Mouse (Mus musculus): ENCODE results near the gene Gm44502. TPM values are rescaled to one million over a fixed set of nuclear protein-coding genes. Genes with fewer than 3 reads are reported as not detected.

Gm44502 gene
- total RNA-seq, 2 experiments from 2014 or later, result 0.82 TPM; not detected in 1

GRCm38 (mm10) chr15:89404831-89405623, 24.5 kb downstream of the Gm44502 start:
- no peak for ATAC-seq (replicated peaks; ENCODE audit: poor library complexity, severe bottlenecking)

- ATAC-seq (replicated peaks; ENCODE audit: poor library complexity, severe bottlenecking), result no peak
Observed at GRCm38 (mm10) chr15:89402471-89402870, 27.0 kb downstream of the Gm44502 start.

- ATAC-seq (replicated peaks; ENCODE audit: poor library complexity, severe bottlenecking), result no peak
Observed at GRCm38 (mm10) chr15:89399716-89400115, 29.8 kb downstream of the Gm44502 start.

DNA sequence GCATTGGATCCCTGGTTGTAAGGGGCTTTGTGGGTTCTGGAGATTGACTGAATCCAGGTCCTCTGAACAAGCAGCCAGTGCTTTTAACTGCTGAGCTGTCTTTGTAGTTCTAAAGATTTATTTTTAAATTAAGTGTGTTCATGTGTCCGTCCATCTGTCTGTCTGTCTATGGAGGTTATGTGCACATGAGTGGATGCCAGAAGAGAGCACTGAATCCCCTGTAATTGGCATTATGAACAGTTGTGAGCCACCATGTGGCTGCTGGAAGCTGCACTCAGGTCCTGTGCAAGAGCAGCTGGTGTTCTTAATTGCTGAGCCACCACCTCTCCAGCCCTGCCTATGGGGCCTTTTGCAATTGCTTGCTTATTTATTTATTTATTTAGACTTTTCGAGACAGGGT, 31.4 kb downstream of the Gm44502 start:
- ATAC-seq (replicated peaks; ENCODE audit: poor library complexity, severe bottlenecking), result no peak

DNA sequence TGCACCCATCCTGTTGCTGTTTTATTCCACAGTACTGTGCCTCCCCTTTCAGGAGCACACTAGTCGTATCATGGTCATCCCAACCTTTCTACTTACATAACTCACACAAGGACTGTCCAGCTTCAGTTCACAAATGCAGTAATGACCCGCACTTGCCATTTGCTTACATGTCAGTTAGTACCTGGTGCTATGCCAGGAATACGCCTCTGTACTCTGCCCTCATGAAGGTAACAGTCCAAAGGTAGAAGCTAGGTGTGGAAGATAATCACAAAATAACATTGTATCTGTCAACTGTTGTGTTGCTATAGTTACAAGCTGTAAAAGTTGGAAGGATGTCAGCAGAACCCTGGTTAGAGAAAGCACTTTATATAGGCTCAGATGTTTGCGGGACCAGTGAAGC, 32.6 kb downstream of the Gm44502 start:
- no peak for ATAC-seq (replicated peaks; ENCODE audit: poor library complexity, severe bottlenecking)

DNA sequence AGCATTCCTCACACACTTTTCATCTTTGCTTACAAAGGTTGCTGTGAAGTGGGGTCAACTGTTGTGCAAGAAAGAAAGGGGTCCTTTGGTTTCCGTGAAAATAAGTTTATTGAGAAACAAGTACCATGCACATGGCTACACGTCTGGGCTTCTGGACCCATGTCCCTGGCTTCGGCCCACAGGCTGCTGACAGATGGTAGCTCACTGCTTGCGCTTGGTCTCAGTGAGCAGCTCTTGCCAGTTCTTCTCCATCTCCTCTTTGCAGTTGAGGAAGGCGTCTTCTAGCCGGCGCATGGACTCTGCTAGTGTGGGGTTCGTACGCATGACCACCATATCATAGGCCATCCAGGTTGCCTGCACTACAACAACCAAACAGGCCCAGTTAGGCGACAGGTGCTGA, 39.4 kb downstream of the Gm44502 start:
- no peak for ATAC-seq (replicated peaks; ENCODE audit: poor library complexity, severe bottlenecking)

DNA sequence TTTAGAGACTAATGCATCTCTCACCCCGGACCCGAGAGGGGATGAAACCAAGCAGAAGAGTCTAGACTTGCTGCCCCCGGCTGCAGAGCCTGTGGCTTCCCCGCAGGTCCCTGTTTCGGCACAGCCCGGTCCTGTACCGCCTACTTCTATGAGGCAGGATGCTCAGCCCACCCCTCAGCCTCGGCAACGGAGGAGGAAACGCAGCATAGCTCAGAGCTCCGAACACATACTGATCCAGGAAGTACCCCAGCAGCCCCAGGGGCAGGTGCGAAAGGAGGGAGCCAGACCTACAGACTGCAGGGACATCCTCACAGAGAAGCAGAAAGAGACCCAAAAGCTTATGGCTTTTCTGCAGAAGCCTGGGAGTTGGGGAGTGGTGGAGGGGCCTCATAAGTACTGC, 42.4 kb downstream of the Gm44502 start:
- no peak; the same call in 1 of the 2 replicates for ATAC-seq (replicated peaks; ENCODE audit: poor library complexity, severe bottlenecking)

DNA sequence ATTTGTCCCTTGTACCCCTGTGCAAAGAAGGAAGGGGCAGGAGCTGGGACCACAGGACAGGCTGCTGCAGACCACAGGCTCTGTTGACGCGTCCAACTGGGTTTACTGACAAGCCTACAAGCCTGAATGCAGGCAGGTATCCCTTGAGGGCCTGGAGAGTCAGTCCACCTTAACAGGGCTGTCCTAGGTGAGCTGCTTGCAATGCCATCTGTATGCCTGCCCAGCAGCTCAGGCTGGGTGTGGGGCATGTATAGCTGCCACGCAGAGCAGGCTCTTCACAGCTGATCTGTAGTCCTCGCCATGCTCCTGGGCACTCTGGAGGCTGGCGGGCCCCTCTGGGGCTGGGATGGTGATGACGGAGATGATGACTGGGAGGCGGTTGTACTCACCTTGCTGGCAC, 44.9 kb downstream of the Gm44502 start, which contains the start of gene Klhdc7b:
TSS of gene Klhdc7b (plus strand) at position 301 of the 400 bp plus-strand sequence.
- no peak for ATAC-seq (replicated peaks; ENCODE audit: poor library complexity, severe bottlenecking)

GRCm38 (mm10) chr15:89379429-89379828, 50.1 kb downstream of the Gm44502 start:
- peak; percentile 20; the same call in 1 of the 2 replicates for ATAC-seq (replicated peaks; ENCODE audit: poor library complexity, severe bottlenecking)

DNA sequence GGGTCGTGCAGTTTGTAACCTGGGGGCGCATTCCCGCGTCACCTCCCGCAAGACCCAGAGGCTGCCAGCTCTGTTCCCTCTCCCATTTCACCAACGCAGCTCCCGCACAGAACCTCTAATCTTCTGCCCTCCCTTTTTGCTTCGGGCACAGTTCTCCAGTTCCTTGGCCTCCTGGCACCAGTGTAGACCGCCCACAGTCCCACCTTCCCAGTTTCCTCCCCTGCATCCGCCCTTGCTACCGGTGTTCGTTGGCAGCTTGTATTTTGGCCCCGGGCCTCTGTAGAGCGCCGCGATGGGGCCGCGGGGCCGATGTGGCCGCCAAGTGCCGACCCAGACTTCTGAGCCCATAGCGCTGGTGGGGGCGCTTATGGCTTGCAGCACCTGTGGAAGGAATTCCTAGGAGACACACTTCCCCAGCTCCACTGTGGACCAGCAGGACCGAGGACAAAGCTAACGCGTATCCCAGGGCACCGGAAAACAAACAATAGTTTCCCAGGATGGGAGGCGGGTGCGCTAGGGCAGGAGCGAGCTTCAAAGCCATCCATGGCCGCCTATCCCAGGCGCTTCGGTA, 50.6 kb downstream of the Gm44502 start, which contains the start of gene Odf3b:
TSS of gene Odf3b (minus strand) at position 452 of the 571 bp plus-strand sequence.
- peak; percentile 26 for ATAC-seq (replicated peaks; ENCODE audit: poor library complexity, severe bottlenecking)

DNA sequence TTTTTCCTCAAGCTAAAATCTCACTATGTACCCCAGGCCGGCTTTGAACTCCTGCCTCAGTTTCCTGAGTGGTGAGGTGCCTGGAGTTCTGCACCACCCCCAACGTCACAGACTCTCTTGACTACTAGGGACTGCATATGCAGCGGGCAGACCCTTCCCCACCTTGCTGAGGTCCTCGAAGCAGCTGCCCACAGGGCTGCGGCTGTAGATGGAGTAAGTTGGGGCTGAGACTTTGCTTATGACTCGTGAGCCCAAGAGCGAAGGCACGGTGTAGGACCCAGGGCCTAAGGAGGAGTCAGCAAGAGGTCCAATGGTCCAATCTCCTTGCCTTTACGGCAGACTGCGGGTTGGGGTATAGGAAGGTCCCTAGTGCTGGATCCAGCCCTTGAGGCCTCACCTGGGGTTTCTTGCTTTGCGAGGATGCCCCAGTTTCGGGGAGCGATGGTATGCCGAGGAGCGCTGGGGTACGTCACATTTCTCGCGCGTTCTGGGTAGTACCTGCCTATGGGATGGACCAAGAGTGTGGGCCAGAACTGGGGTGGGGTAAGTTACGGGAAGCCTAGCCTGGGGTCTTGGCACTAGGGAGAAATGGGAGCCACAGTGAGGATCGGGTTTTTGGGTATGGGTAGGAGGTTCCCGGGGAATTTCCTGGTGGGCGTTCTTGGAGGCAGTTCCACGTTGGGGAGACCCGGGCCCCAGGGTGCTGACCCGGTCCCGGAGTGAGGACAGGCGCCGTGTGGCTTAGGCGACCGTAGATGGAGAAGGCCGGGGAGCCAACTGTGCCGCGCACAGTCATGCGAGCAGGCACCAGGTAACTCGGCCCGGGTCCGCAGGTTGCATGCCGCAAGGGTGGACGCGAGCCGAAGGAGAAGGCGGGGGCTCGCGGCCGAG, 51.3 kb downstream of the Gm44502 start:
- no peak for ATAC-seq (replicated peaks; ENCODE audit: poor library complexity, severe bottlenecking)

DNA sequence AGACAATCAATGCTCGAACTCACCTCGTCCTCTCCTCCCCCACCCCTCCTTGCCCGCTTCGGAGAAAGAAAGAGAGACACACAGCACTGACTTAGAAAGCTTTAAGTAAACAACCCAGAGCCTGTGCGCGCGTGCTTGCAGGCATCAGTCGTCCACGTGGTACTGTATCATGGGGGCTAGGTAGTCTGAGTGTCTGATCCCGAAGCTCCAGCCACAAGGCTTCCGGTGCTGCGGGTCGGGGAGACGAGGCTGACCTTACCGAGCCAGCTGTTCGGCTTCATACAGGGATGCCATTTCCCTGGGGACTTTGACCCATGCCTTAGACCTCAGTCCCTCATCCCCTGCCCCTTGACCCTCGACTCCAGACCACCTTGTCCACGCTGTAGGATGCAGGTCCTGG, 52.1 kb downstream of the Gm44502 start:
- ATAC-seq (replicated peaks; ENCODE audit: poor library complexity, severe bottlenecking), result no peak

GRCm38 (mm10) chr15:89376957-89377356, 52.5 kb downstream of the Gm44502 start, which contains the start of gene Tymp:
Tymp (minus strand) TSS chr15:89377039.
- ATAC-seq (replicated peaks; ENCODE audit: poor library complexity, severe bottlenecking), result no peak

DNA sequence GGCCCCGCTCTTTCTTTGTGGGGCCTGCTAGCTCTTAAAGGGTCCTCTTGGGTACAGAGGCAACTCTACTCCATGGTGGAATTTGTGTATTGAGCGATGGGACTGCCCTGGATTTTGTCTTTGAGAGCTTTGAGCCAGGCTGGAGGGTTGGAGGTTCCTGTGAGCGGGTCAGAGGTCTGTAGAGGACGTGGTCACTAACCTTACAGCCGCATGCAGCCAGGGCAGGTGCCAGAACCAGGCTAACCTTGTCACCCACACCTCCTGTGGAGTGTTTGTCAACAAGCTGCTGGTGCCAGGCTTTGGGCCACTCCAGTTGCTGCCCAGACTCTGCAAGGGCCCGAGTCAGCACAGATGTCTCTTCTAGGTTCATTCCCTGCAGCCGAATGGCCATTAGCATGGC, 53.5 kb downstream of the Gm44502 start:
- ATAC-seq (replicated peaks; ENCODE audit: poor library complexity, severe bottlenecking), result no peak

GRCm38 (mm10) chr15:89374801-89375534, 54.5 kb downstream of the Gm44502 start:
- no peak for ATAC-seq (replicated peaks; ENCODE audit: poor library complexity, severe bottlenecking)

- no peak for ATAC-seq (replicated peaks; ENCODE audit: poor library complexity, severe bottlenecking)
Observed at GRCm38 (mm10) chr15:89374340-89374739, 55.2 kb downstream of the Gm44502 start.

GRCm38 (mm10) chr15:89373762-89374248, 55.7 kb downstream of the Gm44502 start, which contains the start of gene Sco2:
Sco2 (minus strand) TSS chr15:89373846.
- ATAC-seq (replicated peaks; ENCODE audit: poor library complexity, severe bottlenecking), result peak; percentile 65

DNA sequence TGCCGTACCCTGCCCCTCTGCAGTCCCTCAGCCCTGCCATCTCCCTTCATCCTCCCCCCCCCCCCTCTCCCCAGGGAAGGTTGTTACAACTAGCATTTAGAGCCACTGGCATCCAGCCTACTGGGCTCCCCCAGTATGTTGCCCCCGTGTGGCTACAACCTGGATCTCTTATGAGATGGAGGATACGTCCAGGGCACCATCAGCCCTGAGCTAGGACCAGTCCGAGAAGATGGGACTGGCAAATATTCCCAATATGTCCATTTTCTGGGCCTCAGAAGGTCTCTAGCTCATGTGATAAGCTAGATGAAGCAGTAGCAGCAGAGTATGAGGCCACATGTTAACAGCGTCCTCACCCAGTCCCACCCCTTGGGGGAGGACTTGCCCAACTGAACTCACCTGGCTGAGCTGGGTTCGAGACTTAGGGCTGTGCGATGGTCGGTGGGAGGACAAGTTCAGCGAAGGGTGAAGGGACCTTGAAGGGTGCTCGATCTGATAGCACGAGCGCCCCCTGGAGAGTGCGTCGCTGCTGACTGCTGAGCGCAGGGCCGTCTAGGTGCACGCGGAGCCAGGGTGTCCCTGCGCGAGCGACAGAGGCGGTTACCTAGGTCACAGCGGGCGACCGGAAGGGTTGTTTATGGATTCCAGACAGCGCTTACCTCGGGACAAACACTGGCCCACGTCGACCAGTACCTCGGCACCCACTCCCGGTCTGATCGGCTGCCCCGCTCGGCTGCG, 56.3 kb downstream of the Gm44502 start:
- ATAC-seq (replicated peaks; ENCODE audit: poor library complexity, severe bottlenecking), result peak; percentile 68

DNA sequence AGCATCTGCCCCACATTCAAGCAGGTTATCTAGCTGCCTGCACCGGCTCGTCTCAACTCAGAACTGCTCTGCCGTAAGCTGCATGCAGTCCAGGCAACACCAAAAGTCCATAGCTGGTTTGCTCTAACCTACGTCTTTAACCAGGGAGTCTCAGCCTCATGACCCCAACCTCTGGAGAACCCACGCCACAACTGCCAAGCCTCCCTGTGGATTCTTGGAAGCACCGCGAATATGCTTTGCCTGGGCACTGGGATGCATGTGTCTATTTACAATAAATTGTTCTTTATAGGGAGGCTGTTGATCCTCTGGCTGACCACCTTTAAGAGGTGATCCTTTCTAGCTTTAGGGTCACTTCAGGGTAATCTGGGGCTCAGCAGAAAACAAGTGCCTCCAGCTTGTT, 57.0 kb downstream of the Gm44502 start:
- no peak for ATAC-seq (replicated peaks; ENCODE audit: poor library complexity, severe bottlenecking)

Measured in granulocyte monocyte progenitor cell, adult 5-6 weeks (primary cell).